Mouse (Mus musculus): ENCODE results near the gene Gabrg2. TPM values are rescaled to one million over a fixed set of nuclear protein-coding genes. Genes with fewer than 3 reads are reported as not detected.

Gene Gabrg2
- total RNA-seq (2014; rRNA removed) (0.07 TPM in 1 of 2 replicates, not detected in the other), polyA plus RNA-seq (2012; rRNA removed) (not detected in 2 replicates)

DNA sequence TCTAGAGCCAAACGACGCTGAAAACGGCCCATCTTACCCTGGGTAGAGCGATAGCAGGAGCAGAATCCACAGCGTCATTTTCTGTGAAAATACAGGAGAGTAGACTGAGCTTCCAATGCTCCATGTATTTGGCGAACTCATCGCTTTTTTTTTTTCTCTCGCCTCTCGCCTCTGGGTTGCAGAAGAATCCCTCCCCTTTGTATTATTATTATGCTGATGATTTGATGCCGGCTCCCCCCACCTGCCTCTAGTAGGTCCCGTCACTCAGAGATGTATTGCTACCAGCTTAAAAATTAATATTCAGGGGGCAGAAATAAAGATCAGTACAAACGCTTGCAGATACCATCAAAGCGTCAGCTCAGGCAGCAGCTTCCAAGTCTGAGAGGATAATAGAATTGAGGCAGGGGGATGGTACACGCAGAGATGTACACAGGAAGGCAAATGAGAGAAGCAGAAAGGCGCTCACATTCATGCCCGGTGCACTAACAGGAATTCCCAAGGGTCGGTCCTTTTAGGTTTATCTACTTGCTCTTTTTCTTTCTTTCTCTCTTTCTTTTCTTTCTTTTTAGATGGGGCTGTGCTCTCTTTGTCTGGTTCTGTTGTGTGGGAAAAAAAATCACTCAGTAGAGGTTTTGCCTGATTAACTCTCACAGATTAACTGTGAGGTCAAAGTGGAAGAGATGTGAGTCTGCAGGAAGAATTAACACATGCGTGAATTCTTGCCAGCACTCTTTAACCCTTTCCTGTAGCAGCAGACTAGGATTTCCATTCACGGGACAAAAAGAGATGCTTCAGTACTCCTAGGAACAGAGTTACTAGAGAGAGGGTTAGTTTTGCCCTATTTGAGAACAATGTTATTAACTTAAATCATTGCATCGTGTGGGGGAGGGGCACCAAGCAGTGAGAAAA lies at the start of gene Gabrg2:
TSS of gene Gabrg2 (minus strand) at position 668 of the 909 bp plus-strand sequence.
- Histone ChIP-seq H3K79me2 (ENCODE audit: control insufficient read depth, insufficient read depth, low read length) (no peaks in the 10 kb centered on the region), H3K27me3 (ENCODE audit: control insufficient read depth, insufficient read depth, low read length) (no peaks in the 10 kb centered on the region), H3K36me3 (ENCODE audit: control insufficient read depth, insufficient read depth, low read length) (no peaks in the 10 kb centered on the region), H3K4me1 (ENCODE audit: control insufficient read depth, insufficient read depth, low read length) (no peaks in the 10 kb centered on the region), H3K9ac (ENCODE audit: low read depth, low read length) (no peak within 1 kb of the TSS), H3K27ac (replicated peaks; ENCODE audit: insufficient read depth, low read depth, low read length) (no peak within 1 kb of the TSS), H3K4me3 (ENCODE audit: insufficient read depth, low read depth, low read length) (no peak within 1 kb of the TSS)
- no peak for DNase-seq (ENCODE audit: extremely low read depth, low read depth, low spot score)
- WGBS, result 16% methylated on average over 20 of the region's 20 CpGs
- no peak for TF ChIP-seq CTCF (IDR thresholded peaks at IDR 0.05; ENCODE audit: low read depth, low read length)
- no peak for TF ChIP-seq POLR2A (IDR thresholded peaks at IDR 0.05; ENCODE audit: extremely low read depth, insufficient read depth, low read length)

DNA sequence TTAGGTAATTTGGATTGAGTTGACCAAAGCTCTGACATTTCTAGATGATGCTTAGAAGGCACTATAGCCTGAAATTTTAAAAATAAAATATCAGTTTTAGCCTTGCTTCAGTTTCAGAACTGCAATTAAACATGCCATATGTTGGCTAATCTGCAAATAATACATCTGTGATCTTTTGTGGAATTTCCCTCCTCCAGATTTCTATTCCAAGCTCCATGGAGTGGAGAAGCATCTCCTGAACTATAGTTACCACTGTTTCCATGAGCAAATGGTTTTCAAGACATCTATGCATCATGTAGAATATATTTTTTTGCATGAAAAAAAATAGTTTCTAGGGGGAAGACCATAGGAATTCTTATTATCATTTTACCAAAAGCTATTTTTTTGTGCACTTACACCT lies 47.5 kb upstream of the Gabrg2 start:
- DNase-seq (ENCODE audit: extremely low read depth, low read depth, low spot score), result no peak
- H3K79me2 ChIP-seq (ENCODE audit: control insufficient read depth, insufficient read depth, low read length), result no peaks in the 10 kb centered on the region
- no peak for TF ChIP-seq CTCF (IDR thresholded peaks at IDR 0.05; ENCODE audit: low read depth, low read length)
- no peak for TF ChIP-seq POLR2A (IDR thresholded peaks at IDR 0.05; ENCODE audit: extremely low read depth, insufficient read depth, low read length)
- no peak overlapping the region for H3K4me3 ChIP-seq (ENCODE audit: insufficient read depth, low read depth, low read length)
- H3K27ac ChIP-seq (replicated peaks; ENCODE audit: insufficient read depth, low read depth, low read length), result no peak overlapping the region
- H3K4me1 ChIP-seq (ENCODE audit: control insufficient read depth, insufficient read depth, low read length), result no peaks in the 10 kb centered on the region
- H3K27me3 ChIP-seq (ENCODE audit: control insufficient read depth, insufficient read depth, low read length), result no peaks in the 10 kb centered on the region
- H3K9ac ChIP-seq (ENCODE audit: low read depth, low read length), result no peak overlapping the region
- no peaks in the 10 kb centered on the region for H3K36me3 ChIP-seq (ENCODE audit: control insufficient read depth, insufficient read depth, low read length)

DNA sequence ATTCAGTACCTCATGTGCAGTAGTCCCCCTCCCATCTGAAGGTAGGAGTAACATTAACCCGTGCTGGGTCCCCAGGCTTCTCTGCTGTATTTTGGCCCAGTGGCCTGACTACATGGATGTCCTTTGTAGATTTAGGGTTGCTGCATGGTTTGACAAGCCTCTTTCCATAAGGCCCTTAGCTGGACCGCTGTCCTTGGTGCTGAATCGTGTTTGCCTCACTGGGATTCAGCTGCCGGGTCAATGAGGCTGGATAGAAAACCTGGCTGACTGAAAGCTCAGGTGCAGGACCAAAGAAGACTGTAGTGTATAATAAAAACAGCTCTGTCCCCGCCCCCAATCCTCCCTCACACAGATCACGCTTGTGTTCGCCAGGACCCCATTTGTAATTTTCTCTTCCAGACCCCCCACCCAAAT lies 1.2 kb downstream of the Gabrg2 start:
- H3K27me3 ChIP-seq (ENCODE audit: control insufficient read depth, insufficient read depth, low read length), result no peaks in the 10 kb centered on the region
- H3K79me2 ChIP-seq (ENCODE audit: control insufficient read depth, insufficient read depth, low read length), result no peaks in the 10 kb centered on the region
- TF ChIP-seq POLR2A (IDR thresholded peaks at IDR 0.05; ENCODE audit: extremely low read depth, insufficient read depth, low read length), result no peak
- TF ChIP-seq CTCF (IDR thresholded peaks at IDR 0.05; ENCODE audit: low read depth, low read length), result no peak
- no peaks in the 10 kb centered on the region for H3K4me1 ChIP-seq (ENCODE audit: control insufficient read depth, insufficient read depth, low read length)
- DNase-seq (ENCODE audit: extremely low read depth, low read depth, low spot score), result peak; percentile 6
- no peak overlapping the region for H3K9ac ChIP-seq (ENCODE audit: low read depth, low read length)
- 4% methylated on average over 7 of the region's 7 CpGs for WGBS
- no peaks in the 10 kb centered on the region for H3K36me3 ChIP-seq (ENCODE audit: control insufficient read depth, insufficient read depth, low read length)
- no peak overlapping the region for H3K27ac ChIP-seq (replicated peaks; ENCODE audit: insufficient read depth, low read depth, low read length)
- H3K4me3 ChIP-seq (ENCODE audit: insufficient read depth, low read depth, low read length), result no peak overlapping the region

DNA sequence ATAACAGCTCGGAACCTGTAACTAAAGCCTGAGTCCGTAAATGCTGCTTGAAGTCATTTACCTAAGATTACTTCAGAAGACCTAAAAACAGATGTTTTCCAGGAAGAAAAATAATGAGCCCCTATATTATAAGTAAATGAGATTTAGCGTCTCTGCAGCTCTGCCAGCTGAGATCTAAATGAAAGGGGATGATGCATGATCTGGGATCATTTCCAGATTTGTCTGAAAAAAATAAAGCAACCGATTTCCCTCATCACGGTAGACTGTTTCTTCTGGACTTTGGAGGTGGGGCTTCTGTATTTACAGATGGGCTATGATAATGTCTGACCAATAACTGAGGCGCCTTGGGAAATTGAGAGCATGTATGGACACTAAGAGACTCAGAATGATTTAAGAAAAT lies 20.5 kb downstream of the Gabrg2 start:
- WGBS, result 72% methylated on average over 6 of the region's 6 CpGs
- no peak for DNase-seq (ENCODE audit: extremely low read depth, low read depth, low spot score)
- Histone ChIP-seq H3K79me2 (ENCODE audit: control insufficient read depth, insufficient read depth, low read length) (no peaks in the 10 kb centered on the region), H3K4me3 (ENCODE audit: insufficient read depth, low read depth, low read length) (no peak overlapping the region), H3K4me1 (ENCODE audit: control insufficient read depth, insufficient read depth, low read length) (no peaks in the 10 kb centered on the region), H3K36me3 (ENCODE audit: control insufficient read depth, insufficient read depth, low read length) (no peaks in the 10 kb centered on the region), H3K9ac (ENCODE audit: low read depth, low read length) (no peak overlapping the region), H3K27me3 (ENCODE audit: control insufficient read depth, insufficient read depth, low read length) (peaks cover 2% of the 10 kb centered on the region; the same call in 1 of the 2 replicates), H3K27ac (replicated peaks; ENCODE audit: insufficient read depth, low read depth, low read length) (no peak overlapping the region)
- TF ChIP-seq CTCF (IDR thresholded peaks at IDR 0.05; ENCODE audit: low read depth, low read length) (no peak), POLR2A (IDR thresholded peaks at IDR 0.05; ENCODE audit: extremely low read depth, insufficient read depth, low read length) (no peak)

DNA sequence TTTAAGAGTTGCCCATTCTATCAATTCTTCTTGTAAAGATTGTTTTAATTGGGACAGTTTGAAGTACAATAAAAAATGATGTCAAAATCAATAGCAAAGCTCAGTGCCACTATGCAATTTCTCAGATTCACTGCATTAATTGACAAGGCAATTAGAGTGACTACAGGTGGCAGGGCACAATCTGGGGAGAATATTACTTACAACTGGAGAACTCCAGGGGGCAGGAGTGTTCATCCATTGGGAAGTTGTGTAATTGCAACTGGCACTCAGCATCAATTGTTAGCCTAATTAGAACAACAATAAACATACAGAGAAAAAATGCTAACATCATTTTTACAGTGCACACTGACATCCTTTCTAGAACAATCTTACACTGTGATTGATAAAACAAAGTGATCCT lies 32.1 kb downstream of the Gabrg2 start:
- H3K27ac ChIP-seq (replicated peaks; ENCODE audit: insufficient read depth, low read depth, low read length), result no peak overlapping the region

DNA sequence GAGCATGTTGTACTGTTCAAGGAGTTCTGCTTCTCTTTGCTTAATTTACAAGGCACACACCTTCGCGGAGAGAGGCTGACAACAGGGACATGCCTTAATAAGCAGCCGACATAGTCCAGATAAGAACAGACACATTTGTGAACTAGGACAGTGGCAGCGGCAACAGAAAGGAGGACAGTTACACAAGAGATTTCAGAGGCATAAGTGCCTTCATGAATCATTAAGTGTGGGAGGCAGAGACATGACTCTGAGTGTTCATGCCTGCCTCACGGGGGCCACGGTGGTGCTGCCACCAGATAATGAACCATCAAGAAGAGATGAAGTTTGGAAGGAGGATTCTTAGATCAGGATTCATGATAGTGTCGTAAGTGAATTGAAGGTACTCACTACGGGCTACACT lies 38.0 kb downstream of the Gabrg2 start:
- H3K27ac ChIP-seq (replicated peaks; ENCODE audit: insufficient read depth, low read depth, low read length), result no peak overlapping the region
- H3K4me3 ChIP-seq (ENCODE audit: insufficient read depth, low read depth, low read length), result no peak overlapping the region
- WGBS, result 85% methylated on average over 8 of the region's 8 CpGs
- H3K79me2 ChIP-seq (ENCODE audit: control insufficient read depth, insufficient read depth, low read length), result no peaks in the 10 kb centered on the region
- no peaks in the 10 kb centered on the region for H3K27me3 ChIP-seq (ENCODE audit: control insufficient read depth, insufficient read depth, low read length)
- no peak for DNase-seq (ENCODE audit: extremely low read depth, low read depth, low spot score)
- H3K36me3 ChIP-seq (ENCODE audit: control insufficient read depth, insufficient read depth, low read length), result no peaks in the 10 kb centered on the region
- no peaks in the 10 kb centered on the region for H3K4me1 ChIP-seq (ENCODE audit: control insufficient read depth, insufficient read depth, low read length)
- TF ChIP-seq POLR2A (IDR thresholded peaks at IDR 0.05; ENCODE audit: extremely low read depth, insufficient read depth, low read length), result no peak
- TF ChIP-seq CTCF (IDR thresholded peaks at IDR 0.05; ENCODE audit: low read depth, low read length), result no peak
- no peak overlapping the region for H3K9ac ChIP-seq (ENCODE audit: low read depth, low read length)

More for the DNA sequence above, 32.1 kb downstream of the Gabrg2 start:
- DNase-seq (ENCODE audit: extremely low read depth, low read depth, low spot score), result no peak
- no peak for TF ChIP-seq POLR2A (IDR thresholded peaks at IDR 0.05; ENCODE audit: extremely low read depth, insufficient read depth, low read length)
- TF ChIP-seq CTCF (IDR thresholded peaks at IDR 0.05; ENCODE audit: low read depth, low read length), result no peak
- H3K4me1 ChIP-seq (ENCODE audit: control insufficient read depth, insufficient read depth, low read length), result no peaks in the 10 kb centered on the region
- no peak overlapping the region for H3K9ac ChIP-seq (ENCODE audit: low read depth, low read length)
- H3K79me2 ChIP-seq (ENCODE audit: control insufficient read depth, insufficient read depth, low read length), result no peaks in the 10 kb centered on the region
- H3K4me3 ChIP-seq (ENCODE audit: insufficient read depth, low read depth, low read length), result no peak overlapping the region
- no peaks in the 10 kb centered on the region for H3K36me3 ChIP-seq (ENCODE audit: control insufficient read depth, insufficient read depth, low read length)
- H3K27me3 ChIP-seq (ENCODE audit: control insufficient read depth, insufficient read depth, low read length), result no peaks in the 10 kb centered on the region
